In genomic region chr5:114737090-114737887, GRCm38 (mm10) we compare ENCODE assay signal across 11 mouse cellular contexts. TPM values are rescaled to one million over a fixed set of nuclear protein-coding genes. Genes with fewer than 3 reads are reported as not detected.
A peak's percentile ranks its signal among the peaks of the same experiment; 100 is the strongest.
DNase-seq lines count a peak whose midpoint lies in the region; ATAC-seq and TF ChIP-seq lines count a peak whose summit lies in the region.
"Had no signal": no experiment of that assay in that cellular context is flagged by ENCODE, and none has a peak within 500 bp of the region (broad histone marks: within the 10 kb centered on the region; RNA-seq: fewer than 3 reads in every experiment).

No protein-coding gene starts in this region.

- no peak for TF ChIP-seq POLR2A in thymus, adult 2 months (IDR thresholded peaks at IDR 0.05; ENCODE audit: control insufficient read depth, extremely low read depth, insufficient read depth, low read length, poor library complexity)

- H3K9me3 ChIP-seq in heart, embryonic 16.5 days (replicated peaks; ENCODE audit: control insufficient read depth, low read length), result no peaks in the 10 kb centered on the region
- H3K9me3 ChIP-seq: liver, embryonic 13.5 days; midbrain, embryonic 10.5 days had no signal

- H3K4me1 ChIP-seq in heart, embryonic 16.5 days (ENCODE audit: control insufficient read depth, insufficient read depth, low read length), result peaks cover 29% of the 10 kb centered on the region
- H3K4me1 ChIP-seq in thymus, adult 2 months (replicated peaks; ENCODE audit: control insufficient read depth, insufficient read depth, low read length), result no peaks in the 10 kb centered on the region
- H3K4me1 ChIP-seq: midbrain, embryonic 10.5 days had no signal

- intact Hi-C loops in heart, postnatal 25 days (cut with DNase I), result loop anchor here (2.0 kb wide), 1 partner anchor 28 kb away; no protein-coding TSS in a partner anchor

- no peak for DNase-seq in heart, postnatal 25 days (ENCODE audit: low spot score)
- DNase-seq in adipocyte (ENCODE audit: low spot score), result peak; percentile 40
- DNase-seq in kidney, postnatal 4 days, result peak; percentile 50 to 59
- DNase-seq in thymus, adult 2 months, result no peak
- DNase-seq in frontal cortex, postnatal 36 days (ENCODE audit: low spot score in 2 of 2), result no peak
- DNase-seq: liver, embryonic 13.5 days had no signal

- no peak overlapping the region for H3K4me2 ChIP-seq in heart, embryonic 16.5 days (ENCODE audit: low read depth, low read length)
- H3K4me2 ChIP-seq: hindbrain, embryonic 14.5 days; liver, embryonic 13.5 days had no signal

- H3K79me3 ChIP-seq in C2C12 (ENCODE audit: low read depth), result no peaks in the 10 kb centered on the region

- no peak overlapping the region for H3ac ChIP-seq in C2C12 (ENCODE audit: control insufficient read depth, insufficient read length, low read depth)

- H3K9ac ChIP-seq in heart, embryonic 16.5 days (ENCODE audit: low read length), result no peak overlapping the region
- H3K9ac ChIP-seq: hindbrain, embryonic 14.5 days; liver, embryonic 13.5 days had no signal

- 68% methylated on average over 21 of the region's 21 CpGs for WGBS in heart, embryonic 16.5 days
- WGBS in thymus, adult 2 months, result 93% methylated on average over 21 of the region's 21 CpGs

- no peak overlapping the region for H3K4me3 ChIP-seq in heart, embryonic 16.5 days (ENCODE audit: low read length)
- no peak overlapping the region for H3K4me3 ChIP-seq in C2C12 (ENCODE audit: insufficient read depth, poor library complexity, severe bottlenecking)
- no peak overlapping the region for H3K4me3 ChIP-seq in thymus, adult 2 months (ENCODE audit: control insufficient read depth, insufficient read depth, low read length)
- H3K4me3 ChIP-seq: liver, embryonic 13.5 days; midbrain, embryonic 10.5 days had no signal

- peaks cover 60% of the 10 kb centered on the region for H3K36me3 ChIP-seq in heart, embryonic 16.5 days (ENCODE audit: control insufficient read depth, insufficient read depth)
- H3K36me3 ChIP-seq in C2C12 (ENCODE audit: control insufficient read depth, insufficient read depth), result peaks cover 60% of the 10 kb centered on the region
- peaks cover 96% of the 10 kb centered on the region for H3K36me3 ChIP-seq in thymus, adult 2 months (ENCODE audit: control insufficient read depth, insufficient read depth, low read length)

- ATAC-seq in heart, embryonic 16.5 days (replicated peaks; ENCODE audit: extremely low read depth, insufficient read depth, low FRiP score), result peak; percentile 5; the same call in 1 of the 2 replicates
- ATAC-seq: forebrain, embryonic 14.5 days had no signal

- no peaks in the 10 kb centered on the region for H3K79me2 ChIP-seq in C2C12 (ENCODE audit: control insufficient read depth, insufficient read depth)

- H3K27ac ChIP-seq in heart, embryonic 16.5 days (ENCODE audit: low read length), result 0 out of 2 replicates have a peak overlapping the region, but pooled peaks have one; percentile 5
- H3K27ac ChIP-seq in thymus, adult 2 months (ENCODE audit: control insufficient read depth, insufficient read depth, low read length), result no peak overlapping the region
- H3K27ac ChIP-seq: hindbrain, embryonic 14.5 days; liver, embryonic 13.5 days; midbrain, embryonic 10.5 days had no signal

- H3K27me3 ChIP-seq in heart, embryonic 16.5 days (ENCODE audit: control insufficient read depth, insufficient read depth, low read length), result no peaks in the 10 kb centered on the region
- H3K27me3 ChIP-seq in C2C12 (ENCODE audit: control insufficient read depth, insufficient read depth, insufficient read length), result no peaks in the 10 kb centered on the region
- no peaks in the 10 kb centered on the region for H3K27me3 ChIP-seq in thymus, adult 2 months (ENCODE audit: control insufficient read depth, insufficient read depth, low read length)
- H3K27me3 ChIP-seq: liver, embryonic 13.5 days had no signal

- TF ChIP-seq CTCF in C2C12 (IDR thresholded peaks at IDR 0.05; ENCODE audit: control insufficient read depth, insufficient read depth, insufficient read length), result no peak
- no peak for TF ChIP-seq CTCF in thymus, adult 2 months (IDR thresholded peaks at IDR 0.05; ENCODE audit: borderline replicate concordance, control insufficient read depth, extremely low read depth, insufficient read depth, low read length, poor library complexity)

TF ChIP-seq in C2C12, 6 proteins besides CTCF, POLR2A, EP300 and RAD21:
- TF ChIP-seq MYOG (IDR thresholded peaks at IDR 0.05; ENCODE audit: control insufficient read depth, extremely low read depth, insufficient read length), result no peak
- no peak for TF ChIP-seq CEBPB (IDR thresholded peaks at IDR 0.05; ENCODE audit: low read depth)
- peak; percentile 8 for TF ChIP-seq MYOD1 (IDR thresholded peaks at IDR 0.05; ENCODE audit: control insufficient read depth, insufficient read length, low read depth)
- TF ChIP-seq FOSL1 (IDR thresholded peaks at IDR 0.05; ENCODE audit: insufficient read depth, low read length, poor library complexity, severe bottlenecking), result no peak

RNA-seq across cellular contexts. Expression of gene Tchp, which starts 29.7 kb away (rescaled TPM):
- polyA plus RNA-seq in heart, embryonic 16.5 days (2015; fragmentation: Nextera tagmentation; extraction: Ambion mirVana), result 8.4 and 9.6 TPM in 2 replicates
- total RNA-seq in heart, postnatal 25 days (2021), result 1 to 10 TPM; 3.5 to 3.6 TPM
- 5.8 TPM for polyA plus RNA-seq in C2C12 (2012; fragmentation: generic; extraction: Trizol)
- 24.4 and 25.6 TPM in 2 replicates for polyA plus RNA-seq in thymus, adult 2 months (2012; rRNA removed)

RNA-seq across cellular contexts. Expression of gene Ankrd13a, which starts 37.2 kb away (rescaled TPM):
- 28.4 and 33.7 TPM in 2 replicates for polyA plus RNA-seq in heart, embryonic 16.5 days (2015; fragmentation: Nextera tagmentation; extraction: Ambion mirVana)
- total RNA-seq in heart, postnatal 25 days (2021), result 10 to 100 TPM; 31.3 to 35.2 TPM
- polyA plus RNA-seq in C2C12 (2012; fragmentation: generic; extraction: Trizol), result 55.2 TPM
- polyA plus RNA-seq in thymus, adult 2 months (2012; rRNA removed), result 118 and 142 TPM in 2 replicates

RNA-seq across cellular contexts. Expression of gene Git2, which starts 38.0 kb away (rescaled TPM):
- 38.6 and 46.6 TPM in 2 replicates for polyA plus RNA-seq in heart, embryonic 16.5 days (2015; fragmentation: Nextera tagmentation; extraction: Ambion mirVana)
- 10 to 100 TPM; 29.1 to 37.9 TPM for total RNA-seq in heart, postnatal 25 days (2021)
- 19.5 TPM for polyA plus RNA-seq in C2C12 (2012; fragmentation: generic; extraction: Trizol)
- polyA plus RNA-seq in thymus, adult 2 months (2012; rRNA removed), result 221 and 232 TPM in 2 replicates

RNA-seq across cellular contexts. Expression of gene Gltp, which starts 46.5 kb away (rescaled TPM):
- 58.8 and 69.2 TPM in 2 replicates for polyA plus RNA-seq in heart, embryonic 16.5 days (2015; fragmentation: Nextera tagmentation; extraction: Ambion mirVana)
- total RNA-seq in heart, postnatal 25 days (2021), result 10 to 100 TPM; 17.1 to 18.0 TPM
- 53.8 TPM for polyA plus RNA-seq in C2C12 (2012; fragmentation: generic; extraction: Trizol)
- 237 and 275 TPM in 2 replicates for polyA plus RNA-seq in thymus, adult 2 months (2012; rRNA removed)

Comparison
In these comparisons a context has a peak if more than half of its experiments do, and no peak if none do; other contexts are left out.
1. DNase-seq: peak in adipocyte (single experiment) and kidney, postnatal 4 days (2 of 2); none in heart, postnatal 25 days (single experiment), thymus, adult 2 months (single experiment) and frontal cortex, postnatal 36 days (0 of 2).